14 mouse cellular contexts compared by ENCODE assay signal in genomic region chr19:60074986-60075385, GRCm38 (mm10).
"Had no signal": no experiment of that assay in that cellular context is flagged by ENCODE, and none has a peak within 500 bp of the region (broad histone marks: within the 10 kb centered on the region; RNA-seq: fewer than 3 reads in every experiment).

No protein-coding gene starts in this region.

- H3K4me3 ChIP-seq: limb, embryonic 12.5 days; liver, embryonic 13.5 days; lung, embryonic 15.5 days; midbrain, embryonic 12.5 days had no signal

- H3K27ac ChIP-seq: kidney, postnatal 0 days; limb, embryonic 12.5 days; liver, embryonic 13.5 days; lung, embryonic 15.5 days; macrophage; midbrain, embryonic 12.5 days had no signal

- DNase-seq: kidney, postnatal 36 days; layer of hippocampus, adult 9-11 months; layer of hippocampus, postnatal 36 days; liver; liver, embryonic 13.5 days; liver, postnatal 0 days; lung, postnatal 14 days; right cerebral cortex, postnatal 25 days; thymus, postnatal 36 days had no signal

- H3K4me1 ChIP-seq: limb, embryonic 12.5 days; liver, embryonic 13.5 days; lung, embryonic 15.5 days; midbrain, embryonic 12.5 days had no signal
